Mouse (Mus musculus): ENCODE results near the gene Gm20388.
"Not testable (repeated sequence)": the region's sequence is repeated elsewhere in the genome, so short reads cannot be mapped to it uniquely, and the experiment has no call there.

Gm20388 gene

GRCm38 (mm10) chr8:124014751-124015150 is 4104.1 kb downstream of the Gm20388 start:
- DNase-seq (ENCODE audit: low read depth), result peak; percentile 69

- peak; percentile 11 for DNase-seq (ENCODE audit: low read depth)
Measured at GRCm38 (mm10) chr8:124019782-124020181, 4109.1 kb downstream of the Gm20388 start.

- DNase-seq (ENCODE audit: low read depth), result peak; percentile 90
Measured at GRCm38 (mm10) chr8:124020439-124021236, 4110.0 kb downstream of the Gm20388 start.

GRCm38 (mm10) chr8:124021237-124022227 is 4110.9 kb downstream of the Gm20388 start, which contains the start of the genes Taf5l and Urb2:
Taf5l (minus strand) TSS chr8:124021397.
Urb2 (plus strand) TSS chr8:124021508.
- peak; percentile 94 for DNase-seq (ENCODE audit: low read depth)

- not testable (repeated sequence) for DNase-seq (ENCODE audit: low read depth)
Measured at GRCm38 (mm10) chr8:124026265-124026664, 4115.6 kb downstream of the Gm20388 start.

GRCm38 (mm10) chr8:124027831-124028230 is 4117.2 kb downstream of the Gm20388 start:
- DNase-seq (ENCODE audit: low read depth), result no peak

- peak; percentile 25 for DNase-seq (ENCODE audit: low read depth)
Measured at GRCm38 (mm10) chr8:124033400-124033799, 4122.8 kb downstream of the Gm20388 start.

- no peak for DNase-seq (ENCODE audit: low read depth)
Measured at GRCm38 (mm10) chr8:124038121-124038520, 4127.5 kb downstream of the Gm20388 start.

GRCm38 (mm10) chr8:124039351-124039750 is 4128.7 kb downstream of the Gm20388 start:
- DNase-seq (ENCODE audit: low read depth), result no peak

- no peak for DNase-seq (ENCODE audit: low read depth)
Measured at GRCm38 (mm10) chr8:124042201-124042600, 4131.6 kb downstream of the Gm20388 start.

GRCm38 (mm10) chr8:124044421-124044820 is 4133.8 kb downstream of the Gm20388 start:
- DNase-seq (ENCODE audit: low read depth), result no peak

- DNase-seq (ENCODE audit: low read depth), result no peak
Measured at GRCm38 (mm10) chr8:124044931-124045330, 4134.3 kb downstream of the Gm20388 start.

GRCm38 (mm10) chr8:124045856-124046255 is 4135.2 kb downstream of the Gm20388 start:
- DNase-seq (ENCODE audit: low read depth), result peak; percentile 32

GRCm38 (mm10) chr8:124052110-124052509 is 4141.5 kb downstream of the Gm20388 start:
- peak; percentile 77 for DNase-seq (ENCODE audit: low read depth)

GRCm38 (mm10) chr8:124052568-124052967 is 4141.9 kb downstream of the Gm20388 start:
- no peak for DNase-seq (ENCODE audit: low read depth)

GRCm38 (mm10) chr8:124056832-124057655 is 4146.4 kb downstream of the Gm20388 start:
- no peak for DNase-seq (ENCODE audit: low read depth)

GRCm38 (mm10) chr8:124066325-124067058 is 4155.9 kb downstream of the Gm20388 start:
- no peak for DNase-seq (ENCODE audit: low read depth)

- peak; percentile 19 for DNase-seq (ENCODE audit: low read depth)
Measured at GRCm38 (mm10) chr8:124067059-124067750, 4156.6 kb downstream of the Gm20388 start.

- peak; percentile 20 for DNase-seq (ENCODE audit: low read depth)
Measured at GRCm38 (mm10) chr8:124070363-124071324, 4160.0 kb downstream of the Gm20388 start.

Data from NIH3T3 (cell line).